Mouse (Mus musculus): ENCODE measurements at regions not wholly inside any gene's neighbourhood (a gene's known extent, or its start where the extent isn't known, plus 50 kb on each side); places are given as distances from the start of the nearest gene placed in this dataset.
"Not testable (repeated sequence)": the region's sequence is repeated elsewhere in the genome, so short reads cannot be mapped to it uniquely, and the experiment has no call there.

DNA sequence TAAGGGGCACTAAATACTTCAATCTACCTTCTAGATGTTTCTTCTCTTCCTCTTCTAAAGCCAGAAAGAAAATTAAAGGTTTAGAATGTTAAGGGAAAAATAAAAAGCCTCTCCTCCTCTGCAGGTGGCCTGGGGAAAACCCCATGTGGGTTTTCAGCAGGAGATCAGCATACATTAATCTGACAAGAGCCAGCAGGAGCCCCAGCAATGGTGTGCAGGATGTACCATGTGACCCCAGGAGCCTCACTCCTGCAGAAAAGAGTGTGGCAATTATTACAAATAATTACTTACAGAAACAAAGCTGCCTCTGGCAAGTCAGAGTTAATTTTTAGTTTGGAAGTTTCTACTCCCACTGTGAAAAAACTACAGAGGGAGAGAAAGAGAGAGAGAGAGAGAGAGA, 440.4 kb downstream of the Zpld1 start:
- no peaks in the 10 kb centered on the region for H3K36me3 ChIP-seq (replicated peaks; ENCODE audit: insufficient read depth, low read length)
- no peak overlapping the region for H3K9ac ChIP-seq (replicated peaks)
- no peaks in the 10 kb centered on the region for H3K27me3 ChIP-seq (ENCODE audit: insufficient read depth, low read length)
- no peak overlapping the region for H3K4me3 ChIP-seq (ENCODE audit: low read depth, low read length)
- DNase-seq (no peak), ATAC-seq (no peak)
- no peak overlapping the region for H3K4me2 ChIP-seq (ENCODE audit: low read depth, low read length)
- TF ChIP-seq EP300 (IDR thresholded peaks at IDR 0.05; ENCODE audit: low read depth) (no peak), CTCF (IDR thresholded peaks at IDR 0.05; ENCODE audit: low read depth) (no peak)
- H3K27ac ChIP-seq (ENCODE audit: low read depth): no peak overlapping the region
- no peaks in the 10 kb centered on the region for H3K4me1 ChIP-seq (ENCODE audit: insufficient read depth)
- H3K9me3 ChIP-seq (ENCODE audit: low read length): no peaks in the 10 kb centered on the region

DNA sequence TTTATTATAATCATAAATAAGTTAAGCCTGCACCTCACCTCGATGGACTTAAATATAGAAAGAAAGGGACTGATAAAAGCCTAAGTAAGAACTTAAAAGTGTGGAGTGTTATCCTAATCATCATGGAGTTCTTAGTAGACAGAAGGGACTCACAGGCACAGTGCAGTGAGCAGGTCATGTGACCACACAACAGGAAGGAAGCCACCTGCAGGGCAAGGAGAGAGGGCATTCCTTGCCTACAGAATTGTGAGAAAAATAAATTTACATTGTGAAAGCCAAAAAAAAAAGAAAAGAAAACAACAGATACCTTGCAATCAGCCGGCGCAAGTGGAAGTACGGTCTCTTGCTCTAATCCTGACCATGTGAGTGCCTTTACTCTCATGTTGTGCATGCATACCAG, 454.8 kb downstream of the Zpld1 start:
- not testable (repeated sequence) for H3K27me3 ChIP-seq (ENCODE audit: insufficient read depth, low read length); H3K36me3 ChIP-seq (replicated peaks; ENCODE audit: insufficient read depth, low read length); H3K4me1 ChIP-seq (ENCODE audit: insufficient read depth); H3K9me3 ChIP-seq (ENCODE audit: low read length); H3K4me3 ChIP-seq (ENCODE audit: low read depth, low read length); H3K4me2 ChIP-seq (ENCODE audit: low read depth, low read length); H3K9ac ChIP-seq (replicated peaks); ATAC-seq; H3K27ac ChIP-seq (ENCODE audit: low read depth); DNase-seq
- WGBS (ENCODE audit: insufficient replicate concordance): 93% methylated on average over 3 of the region's 4 CpGs
